Mouse (Mus musculus): ENCODE results near the gene Veph1. TPM values are rescaled to one million over a fixed set of nuclear protein-coding genes. Genes with fewer than 3 reads are reported as not detected.

Veph1 gene
- polyA plus RNA-seq, 1 experiment from 2014 or later: 5.8 TPM

DNA sequence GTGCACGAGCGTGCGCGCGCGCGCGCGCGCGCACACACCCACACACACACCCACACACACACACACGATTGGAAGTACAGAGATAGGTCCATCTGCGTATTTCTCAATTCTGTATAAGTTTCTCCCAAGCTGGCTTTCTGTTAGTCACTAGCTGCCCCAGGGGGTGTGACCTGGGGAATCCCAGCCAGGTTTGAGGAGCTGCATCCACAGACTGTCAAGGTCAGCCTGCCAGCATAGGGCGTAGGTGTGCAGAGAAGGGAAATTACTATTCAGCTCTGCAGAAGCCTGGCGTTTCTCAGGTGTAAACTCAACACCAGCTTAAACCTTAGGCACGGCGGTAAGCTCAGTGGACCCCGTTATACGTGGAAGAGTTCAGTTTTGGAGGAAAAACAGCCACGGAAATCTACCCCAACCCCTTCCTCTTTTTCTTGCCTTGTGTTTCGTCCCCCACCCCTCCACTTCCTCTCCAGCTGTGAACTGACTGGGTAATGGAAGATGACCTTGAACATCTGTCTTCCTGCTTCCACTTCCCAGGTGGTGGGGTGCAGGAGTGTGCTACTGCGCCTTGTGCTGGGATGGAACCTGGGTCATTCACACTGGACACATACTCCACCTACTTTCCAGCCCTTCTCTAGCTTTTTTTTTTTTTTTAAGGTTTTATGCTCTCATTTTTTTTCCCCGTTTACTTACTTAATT lies 218.5 kb downstream of the Veph1 start:
- Histone ChIP-seq H3K9me3 (ENCODE audit: control insufficient read depth, low read length) (no peaks in the 10 kb centered on the region), H3K4me3 (ENCODE audit: low read depth, low read length) (no peak overlapping the region), H3K36me3 (ENCODE audit: control insufficient read depth, insufficient read depth, low read length) (no peaks in the 10 kb centered on the region), H3K4me1 (ENCODE audit: control insufficient read depth, insufficient read depth, low read length) (no peaks in the 10 kb centered on the region), H3K27me3 (ENCODE audit: control insufficient read depth, insufficient read depth, low read length) (no peaks in the 10 kb centered on the region), H3K27ac (ENCODE audit: low read depth, low read length) (no peak overlapping the region), H3K4me2 (ENCODE audit: low read depth, low read length) (no peak overlapping the region), H3K9ac (replicated peaks; ENCODE audit: low read depth, low read length) (no peak overlapping the region)
- 90% methylated on average over 23 of the region's 23 CpGs for WGBS
- ATAC-seq (ENCODE audit: low read depth): no peak

DNA sequence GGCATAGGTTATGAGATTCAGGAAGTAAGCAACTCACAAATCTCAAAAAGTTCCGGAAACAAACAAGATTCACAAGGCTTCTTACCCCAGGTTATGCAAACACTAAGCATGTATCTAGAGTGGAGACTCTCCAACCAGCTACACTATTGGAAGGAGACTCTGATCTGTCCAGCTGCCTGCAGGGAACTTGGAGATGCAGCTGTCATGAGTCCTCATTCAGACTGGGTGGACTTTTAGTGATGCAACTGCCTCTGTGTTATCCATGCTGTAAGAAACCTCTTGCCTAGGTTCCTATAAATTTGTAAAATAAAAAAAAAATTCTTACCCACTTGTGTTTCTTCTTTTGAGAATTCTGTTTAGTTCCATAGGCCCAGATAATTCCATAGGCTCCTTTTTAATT lies 226.4 kb downstream of the Veph1 start:
- H3K36me3 ChIP-seq (ENCODE audit: control insufficient read depth, insufficient read depth, low read length): no peaks in the 10 kb centered on the region
- no peak overlapping the region for H3K9ac ChIP-seq (replicated peaks; ENCODE audit: low read depth, low read length)
- WGBS: 95% methylated on average over 1 of the region's 1 CpGs
- no peaks in the 10 kb centered on the region for H3K9me3 ChIP-seq (ENCODE audit: control insufficient read depth, low read length)
- no peak overlapping the region for H3K4me3 ChIP-seq (ENCODE audit: low read depth, low read length)
- H3K27me3 ChIP-seq (ENCODE audit: control insufficient read depth, insufficient read depth, low read length): no peaks in the 10 kb centered on the region
- ATAC-seq (ENCODE audit: low read depth): no peak
- no peak overlapping the region for H3K27ac ChIP-seq (ENCODE audit: low read depth, low read length)
- no peaks in the 10 kb centered on the region for H3K4me1 ChIP-seq (ENCODE audit: control insufficient read depth, insufficient read depth, low read length)
- H3K4me2 ChIP-seq (ENCODE audit: low read depth, low read length): no peak overlapping the region

DNA sequence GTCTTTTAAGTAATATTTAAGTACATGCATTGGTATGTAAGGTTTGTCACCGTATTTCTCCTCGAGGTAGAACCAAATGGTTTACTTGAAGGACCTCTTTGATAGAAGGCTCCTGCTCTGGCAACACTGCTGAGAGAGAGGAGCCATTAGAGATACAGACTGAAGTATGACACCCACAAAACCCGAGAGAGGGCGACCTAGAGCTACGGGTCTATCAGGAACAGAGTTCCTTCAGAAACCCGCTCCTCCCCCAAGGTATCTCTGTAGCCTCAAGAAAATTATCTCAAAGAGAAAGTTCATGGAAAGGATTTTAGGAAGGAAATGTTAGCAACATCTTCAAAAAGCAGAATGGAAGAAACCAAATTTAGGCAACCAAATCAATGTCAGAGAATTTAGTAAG lies 232.8 kb downstream of the Veph1 start:
- 51% methylated on average over 6 of the region's 6 CpGs for WGBS
- Histone ChIP-seq H3K27me3 (ENCODE audit: control insufficient read depth, insufficient read depth, low read length) (no peaks in the 10 kb centered on the region), H3K9me3 (ENCODE audit: control insufficient read depth, low read length) (no peaks in the 10 kb centered on the region), H3K9ac (replicated peaks; ENCODE audit: low read depth, low read length) (no peak overlapping the region), H3K36me3 (ENCODE audit: control insufficient read depth, insufficient read depth, low read length) (no peaks in the 10 kb centered on the region), H3K4me2 (ENCODE audit: low read depth, low read length) (no peak overlapping the region), H3K4me1 (ENCODE audit: control insufficient read depth, insufficient read depth, low read length) (no peaks in the 10 kb centered on the region), H3K27ac (ENCODE audit: low read depth, low read length) (no peak overlapping the region), H3K4me3 (ENCODE audit: low read depth, low read length) (no peak overlapping the region)
- ATAC-seq (ENCODE audit: low read depth): no peak

DNA sequence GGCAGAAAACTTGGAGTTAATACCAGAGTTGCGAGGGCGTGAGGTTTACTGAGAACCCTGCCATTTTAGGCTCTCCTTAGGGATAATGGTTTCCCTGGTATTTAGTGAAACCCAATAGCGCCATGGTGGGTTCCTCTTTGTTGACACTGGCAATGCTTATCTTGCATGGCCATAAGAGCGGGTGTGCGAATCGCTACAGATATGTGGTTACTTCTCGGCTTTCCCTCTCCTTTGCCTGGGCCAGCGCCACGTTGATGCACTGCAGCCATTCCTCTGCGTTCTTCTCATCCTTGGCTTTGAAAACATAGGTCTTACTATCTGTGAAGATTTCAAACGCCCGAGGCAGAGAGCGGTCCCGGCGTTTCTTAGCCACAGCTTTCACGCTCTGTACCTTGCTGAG lies 239.7 kb downstream of the Veph1 start:
- 97% methylated on average over 16 of the region's 16 CpGs for WGBS
- Histone ChIP-seq H3K4me3 (ENCODE audit: low read depth, low read length) (no peak overlapping the region), H3K9me3 (ENCODE audit: control insufficient read depth, low read length) (no peaks in the 10 kb centered on the region), H3K4me1 (ENCODE audit: control insufficient read depth, insufficient read depth, low read length) (no peaks in the 10 kb centered on the region), H3K36me3 (ENCODE audit: control insufficient read depth, insufficient read depth, low read length) (no peaks in the 10 kb centered on the region), H3K9ac (replicated peaks; ENCODE audit: low read depth, low read length) (no peak overlapping the region), H3K27me3 (ENCODE audit: control insufficient read depth, insufficient read depth, low read length) (no peaks in the 10 kb centered on the region), H3K27ac (ENCODE audit: low read depth, low read length) (no peak overlapping the region), H3K4me2 (ENCODE audit: low read depth, low read length) (no peak overlapping the region)
- ATAC-seq (ENCODE audit: low read depth): no peak

DNA sequence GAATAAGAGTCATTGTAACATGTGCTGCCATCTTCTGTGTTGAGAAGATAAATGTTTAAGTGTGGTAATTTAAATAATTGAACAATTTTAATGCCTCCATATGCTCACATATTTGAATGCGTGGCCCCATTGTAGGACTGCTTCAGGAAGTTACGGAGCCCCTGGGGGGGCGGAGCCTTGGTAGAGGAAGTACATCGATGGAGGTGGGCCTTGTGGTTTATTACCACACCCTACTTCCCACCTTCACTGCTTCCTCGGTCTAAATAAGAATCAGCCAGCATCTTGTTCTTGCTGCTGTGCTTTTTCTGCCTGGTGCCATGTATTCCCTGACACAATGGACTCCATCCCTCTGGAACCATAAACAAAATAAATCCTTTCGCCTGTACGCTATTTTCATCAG lies 241.0 kb downstream of the Veph1 start:
- WGBS: 88% methylated on average over 7 of the region's 7 CpGs
- H3K4me1 ChIP-seq (ENCODE audit: control insufficient read depth, insufficient read depth, low read length): no peaks in the 10 kb centered on the region
- no peaks in the 10 kb centered on the region for H3K9me3 ChIP-seq (ENCODE audit: control insufficient read depth, low read length)
- H3K9ac ChIP-seq (replicated peaks; ENCODE audit: low read depth, low read length): no peak overlapping the region
- no peak; the same call in 1 of the 2 replicates for ATAC-seq (ENCODE audit: low read depth)
- no peak overlapping the region for H3K4me2 ChIP-seq (ENCODE audit: low read depth, low read length)
- no peaks in the 10 kb centered on the region for H3K27me3 ChIP-seq (ENCODE audit: control insufficient read depth, insufficient read depth, low read length)
- H3K27ac ChIP-seq (ENCODE audit: low read depth, low read length): no peak overlapping the region
- H3K36me3 ChIP-seq (ENCODE audit: control insufficient read depth, insufficient read depth, low read length): no peaks in the 10 kb centered on the region
- H3K4me3 ChIP-seq (ENCODE audit: low read depth, low read length): no peak overlapping the region

GRCm38 (mm10) chr3:66050092-66050886 lies 246.3 kb downstream of the Veph1 start:
- Histone ChIP-seq H3K4me1 (ENCODE audit: control insufficient read depth, insufficient read depth, low read length) (no peaks in the 10 kb centered on the region), H3K9me3 (ENCODE audit: control insufficient read depth, low read length) (no peaks in the 10 kb centered on the region), H3K4me2 (ENCODE audit: low read depth, low read length) (no peak overlapping the region), H3K4me3 (ENCODE audit: low read depth, low read length) (no peak overlapping the region), H3K9ac (replicated peaks; ENCODE audit: low read depth, low read length) (no peak overlapping the region), H3K27ac (ENCODE audit: low read depth, low read length) (no peak overlapping the region), H3K27me3 (ENCODE audit: control insufficient read depth, insufficient read depth, low read length) (no peaks in the 10 kb centered on the region), H3K36me3 (ENCODE audit: control insufficient read depth, insufficient read depth, low read length) (no peaks in the 10 kb centered on the region)
- WGBS: 66% methylated on average over 10 of the region's 10 CpGs
- no peak for ATAC-seq (ENCODE audit: low read depth)

GRCm38 (mm10) chr3:66040857-66041494 lies 255.7 kb downstream of the Veph1 start:
- no peak overlapping the region for H3K27ac ChIP-seq (ENCODE audit: low read depth, low read length)
- H3K27me3 ChIP-seq (ENCODE audit: control insufficient read depth, insufficient read depth, low read length): no peaks in the 10 kb centered on the region
- WGBS: 65% methylated on average over 5 of the region's 5 CpGs
- H3K4me2 ChIP-seq (ENCODE audit: low read depth, low read length): no peak overlapping the region
- H3K9ac ChIP-seq (replicated peaks; ENCODE audit: low read depth, low read length): no peak overlapping the region
- H3K9me3 ChIP-seq (ENCODE audit: control insufficient read depth, low read length): no peaks in the 10 kb centered on the region
- no peaks in the 10 kb centered on the region for H3K36me3 ChIP-seq (ENCODE audit: control insufficient read depth, insufficient read depth, low read length)
- no peaks in the 10 kb centered on the region for H3K4me1 ChIP-seq (ENCODE audit: control insufficient read depth, insufficient read depth, low read length)
- ATAC-seq (ENCODE audit: low read depth): no peak
- H3K4me3 ChIP-seq (ENCODE audit: low read depth, low read length): no peak overlapping the region

- Histone ChIP-seq H3K36me3 (ENCODE audit: control insufficient read depth, insufficient read depth, low read length) (no peaks in the 10 kb centered on the region), H3K27ac (ENCODE audit: low read depth, low read length) (no peak overlapping the region), H3K4me3 (ENCODE audit: low read depth, low read length) (no peak overlapping the region), H3K4me1 (ENCODE audit: control insufficient read depth, insufficient read depth, low read length) (no peaks in the 10 kb centered on the region), H3K9ac (replicated peaks; ENCODE audit: low read depth, low read length) (no peak overlapping the region), H3K4me2 (ENCODE audit: low read depth, low read length) (no peak overlapping the region), H3K9me3 (ENCODE audit: control insufficient read depth, low read length) (no peaks in the 10 kb centered on the region), H3K27me3 (ENCODE audit: control insufficient read depth, insufficient read depth, low read length) (no peaks in the 10 kb centered on the region)
- WGBS: 89% methylated on average over 5 of the region's 5 CpGs
- no peak for ATAC-seq (ENCODE audit: low read depth)
These were observed 261.4 kb downstream of the Veph1 start for GRCm38 (mm10) chr3:66035226-66035625.

DNA sequence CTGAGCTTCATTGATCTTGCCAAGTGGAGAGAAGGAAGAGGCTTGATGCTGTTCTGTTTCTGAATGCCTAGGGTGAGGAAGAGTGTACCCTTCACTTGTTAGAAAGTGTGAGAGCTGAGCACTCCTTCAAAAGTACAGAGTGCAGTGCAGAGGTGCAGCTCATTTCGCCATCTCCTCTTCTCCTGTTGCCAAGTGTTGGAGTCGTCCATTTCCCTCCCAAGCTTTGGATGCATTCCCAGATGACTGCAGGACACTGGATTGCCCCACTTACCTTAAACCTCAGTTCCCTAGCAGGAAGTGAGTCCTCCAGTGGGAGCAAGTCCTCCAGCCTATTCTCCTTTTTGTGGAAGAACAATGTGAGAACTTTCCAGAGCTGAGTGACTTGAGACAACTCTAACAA lies 263.3 kb downstream of the Veph1 start:
- Histone ChIP-seq H3K27me3 (ENCODE audit: control insufficient read depth, insufficient read depth, low read length) (no peaks in the 10 kb centered on the region), H3K4me2 (ENCODE audit: low read depth, low read length) (no peak overlapping the region), H3K4me1 (ENCODE audit: control insufficient read depth, insufficient read depth, low read length) (no peaks in the 10 kb centered on the region), H3K9ac (replicated peaks; ENCODE audit: low read depth, low read length) (no peak overlapping the region), H3K27ac (ENCODE audit: low read depth, low read length) (no peak overlapping the region), H3K36me3 (ENCODE audit: control insufficient read depth, insufficient read depth, low read length) (no peaks in the 10 kb centered on the region), H3K9me3 (ENCODE audit: control insufficient read depth, low read length) (no peaks in the 10 kb centered on the region), H3K4me3 (ENCODE audit: low read depth, low read length) (no peak overlapping the region)
- ATAC-seq (ENCODE audit: low read depth): no peak
- 82% methylated on average over 2 of the region's 2 CpGs for WGBS

Measured in neural tube, embryonic 14.5 days (tissue).